Mouse (Mus musculus): ENCODE data around the gene Fbxl16.

DNA sequence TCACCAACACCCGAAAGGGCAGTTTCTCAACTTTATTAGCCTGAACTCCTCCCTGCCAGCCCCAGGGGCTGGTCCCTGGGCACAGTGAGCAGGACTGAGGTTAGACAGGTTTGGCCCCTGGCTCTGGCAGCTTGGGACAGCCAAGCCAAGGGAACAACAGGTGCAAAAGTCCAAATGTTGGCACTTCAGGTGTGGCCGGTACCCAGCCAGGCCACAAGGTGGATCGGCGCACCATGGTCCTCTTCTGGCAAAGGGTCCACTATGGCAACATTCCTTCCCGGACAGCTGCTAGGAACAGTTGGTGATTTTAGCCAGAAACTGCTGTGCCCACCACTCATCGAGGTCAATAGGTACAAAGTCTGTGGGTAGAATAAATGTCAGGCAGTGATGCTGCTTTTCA is 54.8 kb downstream of the Fbxl16 start:
- TF ChIP-seq CTCF (IDR thresholded peaks at IDR 0.05; ENCODE audit: borderline replicate concordance, insufficient read depth, low read length) (no peak), POLR2A (IDR thresholded peaks at IDR 0.05; ENCODE audit: low read depth, low read length) (no peak)

All from embryonic fibroblast, embryonic 13.5 days (primary cell).